Mouse (Mus musculus) liver, embryonic 13.5 days (tissue): ENCODE results near the gene Mipol1. TPM values are rescaled to one million over a fixed set of nuclear protein-coding genes. Genes with fewer than 3 reads are reported as not detected.
A peak's percentile ranks its signal among the peaks of the same experiment; 100 is the strongest.

Experiments
- ATAC-seq: fragments of 200-750 bp; cut with Nextera tagmentation; 2 replicates; pipeline ENCODE4 v1.8.0; 2017; ENCODE audit warnings: low read depth, mild to moderate bottlenecking, moderate number of reproducible peaks, moderate library complexity
- DNase-seq: peaks from one replicate; pipeline ENCODE4 v3.0.0; 2022
- H3K27ac ChIP-seq: fragments of 300-500 bp; sonication (generic); 2 replicates; pipeline ENCODE4 v1.5.1; 2015; ENCODE audit warnings: moderate library complexity, mild to moderate bottlenecking, inconsistent platforms
- H3K27me3 ChIP-seq: fragments of 300-500 bp; sonication (generic); 2 replicates; pipeline ENCODE4 v1.6.1; 2015; ENCODE audit warnings: mild to moderate bottlenecking, inconsistent platforms
- H3K36me3 ChIP-seq: fragments of 300-500 bp; sonication (generic); 2 replicates; pipeline ENCODE4 v1.6.1; 2015; ENCODE audit warnings: mild to moderate bottlenecking, inconsistent platforms
- H3K4me1 ChIP-seq: fragments of 300-500 bp; sonication (generic); replicated peaks from 2 replicates; pipeline ENCODE4 v1.6.1; 2015; ENCODE audit warnings: inconsistent platforms
- H3K4me2 ChIP-seq: fragments of 300-500 bp; sonication (generic); 2 replicates; pipeline ENCODE4 v1.6.1; 2015; ENCODE audit warnings: inconsistent platforms, mild to moderate bottlenecking, moderate library complexity
- H3K4me3 ChIP-seq: fragments of 300-500 bp; sonication (generic); replicated peaks from 2 replicates; pipeline ENCODE4 v1.5.1; 2015; ENCODE audit warnings: mild to moderate bottlenecking, inconsistent platforms
- H3K9ac ChIP-seq: fragments of 300-500 bp; sonication (generic); 2 replicates; pipeline ENCODE4 v1.6.1; 2015; ENCODE audit warnings: mild to moderate bottlenecking, inconsistent platforms
- H3K9me3 ChIP-seq: fragments of 300-500 bp; sonication (generic); replicated peaks from 2 replicates; pipeline ENCODE4 v1.6.1; 2016; ENCODE audit warnings: inconsistent platforms
- WGBS: fragments of 180-500 bp; shearing (Covaris S2); methylation state at CpG from one replicate; pipeline ENCODE4 v1.1.7; 2015; ENCODE audit not compliant: insufficient replicate concordance; 5-methylcytosine and 5-hydroxymethylcytosine counted together
- polyA plus RNA-seq: library from polyadenylated mRNA; unstranded; fragments of >200 nt; fragmentation: Nextera tagmentation; extraction: Ambion mirVana; gene quantifications from 2 replicates; pipeline ENCODE4 v1.2.1, GENCODE M21; 2015

The Mipol1 gene
- polyA plus RNA-seq, 1 experiment from 2014 or later, result 4.2 TPM

DNA sequence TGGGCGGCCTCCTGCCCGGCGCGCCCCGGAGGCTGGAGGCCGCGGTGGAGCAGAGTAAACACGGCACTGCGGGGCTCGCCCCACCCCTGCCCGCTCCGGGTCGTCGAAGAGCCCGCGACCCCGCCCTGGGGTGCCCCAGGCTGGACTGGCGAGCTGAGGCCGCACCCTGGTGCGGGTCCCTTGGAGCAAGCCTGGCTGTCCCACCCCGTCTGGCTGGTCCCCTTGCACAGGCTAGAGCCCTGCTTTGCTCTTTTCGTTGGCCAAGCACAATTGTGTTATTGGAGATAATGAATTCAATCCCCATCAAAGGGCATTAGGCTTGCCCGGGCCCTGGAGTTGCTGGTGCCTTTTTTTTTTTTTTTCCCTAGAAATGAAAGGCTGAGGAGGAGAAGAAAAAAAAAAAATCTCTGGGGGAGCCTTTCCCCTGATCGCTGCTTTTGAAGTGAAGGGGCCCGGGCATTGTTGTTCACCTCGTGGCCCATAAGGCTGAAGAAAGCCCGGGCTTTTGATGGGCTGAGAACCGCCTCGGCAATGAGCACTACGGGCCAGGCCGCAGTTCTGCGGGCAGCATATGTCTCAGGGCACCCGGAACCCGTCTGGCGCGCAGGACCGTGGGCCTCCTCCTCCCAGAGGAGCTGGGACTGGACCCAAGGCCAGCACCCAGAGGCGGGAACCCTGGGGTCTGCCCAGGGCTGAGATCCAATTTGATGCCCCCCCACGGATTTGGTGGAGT, 304.8 kb downstream of the Mipol1 start:
- Histone ChIP-seq H3K36me3 (no peaks in the 10 kb centered on the region), H3K4me3 (no peak overlapping the region), H3K27ac (peak overlapping the region; percentile 23; the same call in 1 of the 2 replicates), H3K4me2 (peak overlapping the region; percentile 34; the same call in 1 of the 2 replicates), H3K9me3 (no peaks in the 10 kb centered on the region), H3K4me1 (0 out of 2 replicates have a peak, but pooled peaks cover 3% of the 10 kb centered on the region), H3K27me3 (peaks cover 94% of the 10 kb centered on the region), H3K9ac (no peak overlapping the region)
- 2% methylated on average over 39 of the region's 39 CpGs for WGBS
- DNase-seq (no peak), ATAC-seq (peak; percentile 74)

DNA sequence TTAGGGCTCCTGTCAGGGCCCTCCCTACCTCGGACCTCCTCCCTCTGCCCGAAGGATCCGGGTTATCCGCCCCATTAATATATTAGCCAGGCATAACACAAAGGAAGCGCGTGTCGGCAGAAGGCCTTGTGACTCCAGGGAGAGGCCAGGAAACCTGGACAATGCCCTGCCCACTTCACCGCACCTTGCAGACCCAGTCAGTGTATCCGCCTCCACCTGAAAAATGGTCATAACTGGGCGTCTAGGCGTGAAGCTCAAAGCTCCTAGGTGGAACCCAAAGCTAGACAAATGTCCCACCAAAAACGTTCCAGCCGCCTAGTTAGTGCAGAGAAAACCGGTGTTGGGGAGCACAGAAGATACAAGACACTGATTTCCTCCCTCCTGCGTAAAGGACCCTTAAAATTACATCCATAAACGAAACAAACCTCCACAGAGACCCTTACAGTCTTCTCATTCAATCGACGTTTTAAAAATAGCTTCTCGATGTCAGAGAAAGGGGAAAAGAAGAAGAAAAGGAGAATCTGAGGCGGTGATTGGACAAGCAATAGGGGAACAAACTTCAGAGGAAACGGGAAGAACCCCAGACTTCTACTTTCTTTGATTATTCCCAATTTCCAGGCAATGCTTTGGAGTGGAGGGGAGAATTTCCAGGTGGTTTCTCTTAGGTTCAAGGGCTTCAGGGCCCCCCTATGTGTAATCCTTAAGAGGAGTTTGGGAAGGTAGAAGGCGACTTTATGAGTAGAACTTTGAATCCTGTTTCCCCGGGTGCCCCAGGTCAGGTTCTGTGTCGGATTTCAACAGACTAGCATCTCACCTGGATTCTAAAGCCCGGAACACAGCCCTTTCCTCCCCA, 306.1 kb downstream of the Mipol1 start:
- Histone ChIP-seq H3K9ac (no peak overlapping the region), H3K4me1 (0 out of 2 replicates have a peak, but pooled peaks cover 3% of the 10 kb centered on the region), H3K27ac (peak overlapping the region; percentile 34; the same call in 1 of the 2 replicates), H3K27me3 (peaks cover 92% of the 10 kb centered on the region), H3K4me2 (no peak overlapping the region), H3K4me3 (no peak overlapping the region), H3K9me3 (no peaks in the 10 kb centered on the region), H3K36me3 (no peaks in the 10 kb centered on the region)
- ATAC-seq, result no peak
- 3% methylated on average over 25 of the region's 25 CpGs for WGBS
- no peak for DNase-seq

DNA sequence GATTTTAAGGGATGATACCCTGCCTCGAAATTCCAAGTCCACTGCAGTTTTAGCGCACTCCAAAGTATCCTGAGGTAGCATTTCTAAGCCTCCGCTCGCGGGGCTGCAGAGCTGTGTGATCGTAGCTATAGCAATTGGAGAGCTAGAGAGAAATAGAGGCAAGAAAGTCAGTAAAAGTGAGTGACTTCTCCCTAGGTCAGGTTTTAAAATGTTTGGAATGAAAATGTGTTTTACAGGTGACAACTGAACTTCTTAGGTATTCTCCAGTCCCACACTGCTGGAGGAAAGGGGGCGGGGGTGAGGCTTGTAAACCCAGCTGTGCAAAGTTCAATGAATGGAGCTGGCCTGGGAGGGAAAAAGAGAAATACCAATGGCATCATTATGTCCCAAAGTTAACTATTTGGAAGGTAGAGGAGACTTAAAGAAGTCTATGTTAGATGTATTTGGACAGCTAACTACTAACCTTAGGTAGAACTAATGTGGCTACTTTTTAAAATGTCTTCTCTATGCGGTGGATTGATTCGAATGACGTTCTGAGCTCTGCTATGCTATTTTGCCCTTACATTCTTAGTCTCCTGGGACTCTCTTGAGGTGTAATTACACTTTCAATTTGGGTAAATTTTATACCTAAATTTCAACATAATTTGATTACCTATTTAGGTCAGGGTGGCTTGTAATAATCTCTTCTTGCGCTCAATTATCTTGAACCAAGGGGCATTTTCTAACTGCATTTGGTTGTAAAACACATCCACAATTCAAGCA, 306.9 kb downstream of the Mipol1 start:
- no peaks in the 10 kb centered on the region for H3K36me3 ChIP-seq
- ATAC-seq (no peak), DNase-seq (no peak)
- no peak overlapping the region for H3K4me2 ChIP-seq
- H3K27me3 ChIP-seq, result peaks cover 92% of the 10 kb centered on the region
- H3K27ac ChIP-seq, result peak overlapping the region; percentile 34; the same call in 1 of the 2 replicates
- H3K4me3 ChIP-seq, result no peak overlapping the region
- WGBS, result 5% methylated on average over 11 of the region's 11 CpGs
- H3K4me1 ChIP-seq, result 0 out of 2 replicates have a peak, but pooled peaks cover 3% of the 10 kb centered on the region
- H3K9me3 ChIP-seq, result no peaks in the 10 kb centered on the region
- no peak overlapping the region for H3K9ac ChIP-seq

DNA sequence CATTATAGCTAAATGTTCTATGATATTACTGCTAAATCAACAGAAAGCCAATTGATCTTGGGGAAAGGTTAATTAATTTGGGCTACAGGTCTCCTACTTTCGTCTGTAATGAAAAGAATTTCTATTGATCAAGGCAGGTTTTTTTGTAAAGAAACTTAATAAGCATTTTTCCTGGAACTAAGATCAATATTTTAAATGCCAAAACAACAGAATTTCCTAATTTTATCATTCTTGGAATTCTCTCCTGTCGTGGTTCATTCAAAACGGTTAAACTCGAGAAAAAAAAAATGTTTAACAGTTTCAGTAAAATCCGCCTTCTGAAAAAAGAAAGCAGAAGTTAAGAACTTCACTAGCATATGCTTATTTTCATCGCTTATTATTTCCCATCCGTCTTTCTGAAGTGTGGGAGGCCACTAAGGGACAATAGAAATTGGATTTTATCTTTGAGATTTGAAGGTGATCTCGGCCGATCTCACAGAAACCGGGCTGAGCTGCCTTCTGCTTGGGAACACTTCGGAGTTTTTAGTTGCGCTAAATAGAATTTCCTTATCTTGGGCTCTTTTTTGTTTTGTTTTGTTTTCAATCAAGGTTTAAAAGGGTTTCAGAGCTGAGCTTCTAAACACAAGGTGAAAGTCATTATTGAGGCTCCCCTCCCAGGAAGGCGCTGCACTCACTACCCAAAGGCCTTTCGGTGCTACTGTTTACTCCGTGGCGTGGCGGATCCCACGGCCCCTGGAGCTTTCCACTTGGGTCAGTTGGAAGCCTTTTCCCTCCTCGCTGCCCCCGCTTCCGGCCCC, 307.8 kb downstream of the Mipol1 start:
- Histone ChIP-seq H3K4me3 (peak overlapping the region; percentile 33), H3K4me2 (peak overlapping the region; percentile 49), H3K27ac (peak overlapping the region; percentile 73), H3K27me3 (peaks cover 92% of the 10 kb centered on the region), H3K4me1 (peaks cover 9% of the 10 kb centered on the region; the same call in 1 of the 2 replicates), H3K9me3 (no peaks in the 10 kb centered on the region), H3K36me3 (no peaks in the 10 kb centered on the region), H3K9ac (peak overlapping the region; percentile 37; the same call in 1 of the 2 replicates)
- DNase-seq (no peak), ATAC-seq (no peak)
- 2% methylated on average over 21 of the region's 21 CpGs for WGBS

DNA sequence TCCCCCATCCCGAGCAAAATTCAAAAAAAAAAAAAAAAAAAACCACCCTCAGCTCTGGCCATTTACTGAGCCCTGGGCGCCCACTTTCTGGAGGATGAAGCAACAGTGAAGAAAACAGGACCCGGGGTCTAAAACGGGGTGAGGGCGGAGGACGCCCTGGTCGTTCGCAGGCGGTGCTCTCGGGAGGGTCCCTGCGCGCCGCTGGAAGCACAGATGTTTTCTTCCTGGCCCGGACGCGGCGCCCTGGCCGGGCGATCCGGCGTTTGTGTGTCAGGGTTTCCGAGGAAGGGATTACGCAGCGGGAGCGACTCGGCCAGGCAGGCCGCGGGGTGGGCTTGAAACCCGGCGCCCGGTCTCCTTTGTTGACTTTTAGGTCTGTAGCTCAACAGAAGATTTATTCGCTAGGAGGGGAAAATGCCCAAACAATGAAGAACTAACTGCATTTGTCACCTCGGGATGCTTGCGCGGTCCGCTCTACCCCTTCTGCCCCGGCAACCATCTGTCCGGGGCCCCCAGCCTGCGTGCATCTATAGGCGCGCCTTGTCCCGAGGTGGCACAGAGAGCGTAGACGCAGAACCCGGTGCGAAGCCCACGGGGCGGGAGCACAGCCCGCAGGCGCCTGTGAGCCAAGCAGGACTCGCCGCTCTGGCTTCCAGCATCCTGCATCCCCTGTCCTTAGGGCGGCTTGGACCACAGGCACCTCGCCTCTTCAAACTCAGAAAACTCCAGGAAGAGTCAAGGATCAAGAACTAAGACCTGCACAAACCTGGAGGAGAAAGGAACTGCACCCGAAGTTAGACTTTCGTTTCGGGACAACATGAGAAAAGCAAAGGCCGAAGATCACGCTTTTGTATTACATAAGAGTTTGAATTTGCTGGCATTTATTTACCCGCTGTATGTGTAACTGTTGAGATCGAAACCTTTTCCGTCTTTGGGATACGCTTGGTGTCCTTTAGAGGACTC, 308.6 kb downstream of the Mipol1 start:
- Histone ChIP-seq H3K36me3 (no peaks in the 10 kb centered on the region), H3K9ac (peak overlapping the region; percentile 37), H3K4me3 (peak overlapping the region; percentile 33), H3K27me3 (peaks cover 92% of the 10 kb centered on the region), H3K4me1 (peaks cover 12% of the 10 kb centered on the region; the same call in 1 of the 2 replicates), H3K4me2 (peak overlapping the region; percentile 49), H3K27ac (peak overlapping the region; percentile 73), H3K9me3 (no peaks in the 10 kb centered on the region)
- no peak for DNase-seq
- no peak for ATAC-seq
- WGBS, result under 1% methylated on average over 63 of the region's 63 CpGs

DNA sequence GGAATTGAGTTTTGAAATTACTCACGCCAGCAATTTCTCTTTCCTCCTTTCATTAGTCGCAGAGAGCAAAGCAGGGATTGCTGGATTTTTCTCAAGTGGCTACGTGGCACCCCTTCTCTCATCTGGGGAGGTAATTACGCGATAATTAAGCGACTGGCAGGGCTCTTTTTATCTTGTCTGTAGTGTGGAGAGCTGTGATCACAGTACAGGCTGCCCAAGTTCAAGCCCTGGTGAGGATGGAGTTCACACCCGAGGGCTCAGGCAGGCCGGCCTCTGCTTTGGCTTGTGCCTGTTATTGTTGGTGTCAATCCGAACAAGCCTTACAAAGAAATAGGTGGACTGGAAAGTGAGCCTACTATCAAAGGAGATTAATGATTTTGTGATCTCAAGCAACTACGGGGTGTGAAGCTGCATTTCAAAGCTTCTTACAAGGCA, 309.3 kb downstream of the Mipol1 start:
- H3K4me3 ChIP-seq, result peak overlapping the region; percentile 33
- H3K4me2 ChIP-seq, result peak overlapping the region; percentile 49
- no peaks in the 10 kb centered on the region for H3K36me3 ChIP-seq
- WGBS, result 3% methylated on average over 10 of the region's 10 CpGs
- H3K27me3 ChIP-seq, result peaks cover 92% of the 10 kb centered on the region
- ATAC-seq (no peak), DNase-seq (no peak)
- no peaks in the 10 kb centered on the region for H3K9me3 ChIP-seq
- peak overlapping the region; percentile 64 for H3K27ac ChIP-seq
- H3K9ac ChIP-seq, result 0 out of 2 replicates have a peak overlapping the region, but pooled peaks have one; percentile 28
- peaks cover 12% of the 10 kb centered on the region; the same call in 1 of the 2 replicates for H3K4me1 ChIP-seq

DNA sequence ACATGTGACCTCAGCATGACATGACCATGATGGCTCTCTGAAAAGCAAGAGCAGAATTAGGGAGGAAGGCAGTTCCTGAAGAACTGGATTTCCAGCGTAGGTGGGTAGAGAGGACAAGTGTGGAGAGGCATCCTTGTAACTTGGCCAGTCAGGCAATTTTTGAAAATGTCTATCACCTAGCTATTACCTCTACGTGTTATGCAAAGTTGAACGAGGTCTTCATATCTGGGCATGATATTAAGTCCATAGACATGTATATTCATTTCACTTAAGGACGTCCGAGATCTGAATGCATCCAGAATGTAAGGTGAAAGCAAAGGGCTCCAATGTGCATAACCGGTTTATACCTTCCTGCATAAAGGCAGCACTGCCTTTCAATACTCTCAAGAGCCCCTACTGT, 310.9 kb downstream of the Mipol1 start:
- ATAC-seq (no peak), DNase-seq (no peak)
- no peak overlapping the region for H3K4me3 ChIP-seq
- H3K27ac ChIP-seq, result no peak overlapping the region
- WGBS, result 12% methylated on average over 6 of the region's 6 CpGs
- H3K9me3 ChIP-seq, result no peaks in the 10 kb centered on the region
- H3K27me3 ChIP-seq, result peaks cover 92% of the 10 kb centered on the region
- peaks cover 16% of the 10 kb centered on the region; the same call in 1 of the 2 replicates for H3K4me1 ChIP-seq
- H3K4me2 ChIP-seq, result peak overlapping the region; percentile 14
- no peaks in the 10 kb centered on the region for H3K36me3 ChIP-seq
- H3K9ac ChIP-seq, result no peak overlapping the region

GRCm38 (mm10) chr12:57541931-57542745, 311.9 kb downstream of the Mipol1 start:
- Histone ChIP-seq H3K27ac (no peak overlapping the region), H3K9ac (0 out of 2 replicates have a peak overlapping the region, but pooled peaks have one; percentile 39), H3K4me1 (peaks cover 20% of the 10 kb centered on the region), H3K27me3 (peaks cover 92% of the 10 kb centered on the region), H3K36me3 (no peaks in the 10 kb centered on the region), H3K4me3 (peak overlapping the region; percentile 33), H3K4me2 (peak overlapping the region; percentile 48), H3K9me3 (no peaks in the 10 kb centered on the region)
- ATAC-seq (peak; percentile 13; the same call in 1 of the 2 replicates), DNase-seq (no peak)
- 4% methylated on average over 44 of the region's 46 CpGs for WGBS
